Mouse (Mus musculus): ENCODE measurements around the gene Josd2. TPM values are rescaled to one million over a fixed set of nuclear protein-coding genes. Genes with fewer than 3 reads are reported as not detected.

The Josd2 gene
- polyA plus RNA-seq (2016; fragmentation: Nextera tagmentation; extraction: Ambion mirVana): 72.6 and 73.3 TPM in 2 replicates

GRCm38 (mm10) chr7:44467811-44468411 lies at the start of gene Josd2:
Gene Josd2 (plus strand): TSS chr7:44467980.
- under 1% methylated on average over 42 of the region's 42 CpGs for WGBS
- H3K4me1 ChIP-seq: peaks cover 49% of the 10 kb centered on the region
- H3K27me3 ChIP-seq (ENCODE audit: low read depth, poor library complexity, severe bottlenecking): peaks cover 40% of the 10 kb centered on the region

GRCm38 (mm10) chr7:44427666-44428065 lies 40.1 kb upstream of the Josd2 start:
- no peak overlapping the region; the same call in 1 of the 2 replicates for H3K27ac ChIP-seq
- no peaks in the 10 kb centered on the region for H3K9me3 ChIP-seq (replicated peaks)
- no peak for DNase-seq (ENCODE audit: low spot score)
- H3K36me3 ChIP-seq: no peaks in the 10 kb centered on the region
- H3K4me3 ChIP-seq: peak overlapping the region; percentile 72
- peaks cover 29% of the 10 kb centered on the region for H3K4me1 ChIP-seq
- H3K27me3 ChIP-seq (ENCODE audit: low read depth, poor library complexity, severe bottlenecking): peaks cover 71% of the 10 kb centered on the region
- 5% methylated on average over 8 of the region's 8 CpGs for WGBS

More at GRCm38 (mm10) chr7:44467811-44468411, at the start of gene Josd2:
- no peaks in the 10 kb centered on the region for H3K9me3 ChIP-seq (replicated peaks)
- H3K36me3 ChIP-seq: peaks cover 4% of the 10 kb centered on the region
- H3K4me3 ChIP-seq: peak within 1 kb of the TSS; percentile 80
- DNase-seq (ENCODE audit: low spot score): peak; percentile 90
- peak within 1 kb of the TSS; percentile 86 for H3K27ac ChIP-seq

GRCm38 (mm10) chr7:44428171-44428950 lies 39.4 kb upstream of the Josd2 start:
- Histone ChIP-seq H3K9me3 (replicated peaks) (no peaks in the 10 kb centered on the region), H3K4me1 (peaks cover 30% of the 10 kb centered on the region), H3K4me3 (peak overlapping the region; percentile 72), H3K27ac (peak overlapping the region; percentile 78), H3K27me3 (ENCODE audit: low read depth, poor library complexity, severe bottlenecking) (peaks cover 75% of the 10 kb centered on the region), H3K36me3 (no peaks in the 10 kb centered on the region)
- DNase-seq (ENCODE audit: low spot score): peak; percentile 66
- WGBS: 2% methylated on average over 17 of the region's 38 CpGs

- H3K27me3 ChIP-seq (ENCODE audit: low read depth, poor library complexity, severe bottlenecking): peaks cover 81% of the 10 kb centered on the region
- peak within 1 kb of the TSS; percentile 78 for H3K27ac ChIP-seq
- H3K4me3 ChIP-seq: peak within 1 kb of the TSS; percentile 72
- WGBS: under 1% methylated on average over 51 of the region's 69 CpGs
- peaks cover 31% of the 10 kb centered on the region for H3K4me1 ChIP-seq
- H3K36me3 ChIP-seq: no peaks in the 10 kb centered on the region
- DNase-seq (ENCODE audit: low spot score): peak; percentile 76
- no peaks in the 10 kb centered on the region for H3K9me3 ChIP-seq (replicated peaks)
Observed at GRCm38 (mm10) chr7:44428968-44429521, 38.7 kb upstream of the Josd2 start, which contains the start of gene Lrrc4b. Gene Lrrc4b (plus strand): TSS chr7:44429018.

GRCm38 (mm10) chr7:44429534-44430488 lies 38.0 kb upstream of the Josd2 start:
- WGBS: 1% methylated on average over 32 of the region's 32 CpGs
- Histone ChIP-seq H3K36me3 (no peaks in the 10 kb centered on the region), H3K4me1 (peaks cover 31% of the 10 kb centered on the region), H3K27ac (peak overlapping the region; percentile 78; the same call in 1 of the 2 replicates), H3K27me3 (ENCODE audit: low read depth, poor library complexity, severe bottlenecking) (peaks cover 88% of the 10 kb centered on the region), H3K9me3 (replicated peaks) (no peaks in the 10 kb centered on the region), H3K4me3 (peak overlapping the region; percentile 72)
- DNase-seq (ENCODE audit: low spot score): peak; percentile 43

- peaks cover 95% of the 10 kb centered on the region for H3K27me3 ChIP-seq (ENCODE audit: low read depth, poor library complexity, severe bottlenecking)
- no peak for DNase-seq (ENCODE audit: low spot score)
- H3K36me3 ChIP-seq: no peaks in the 10 kb centered on the region
- 73% methylated on average over 6 of the region's 6 CpGs for WGBS
- no peaks in the 10 kb centered on the region for H3K9me3 ChIP-seq (replicated peaks)
- H3K4me3 ChIP-seq: no peak overlapping the region
- no peak overlapping the region for H3K27ac ChIP-seq
- H3K4me1 ChIP-seq: peaks cover 28% of the 10 kb centered on the region
Observed at GRCm38 (mm10) chr7:44432550-44432949, 35.2 kb upstream of the Josd2 start.

GRCm38 (mm10) chr7:44433371-44433770 lies 34.4 kb upstream of the Josd2 start:
- Histone ChIP-seq H3K27ac (no peak overlapping the region), H3K27me3 (ENCODE audit: low read depth, poor library complexity, severe bottlenecking) (peaks cover 95% of the 10 kb centered on the region), H3K4me3 (no peak overlapping the region), H3K4me1 (peaks cover 20% of the 10 kb centered on the region), H3K36me3 (no peaks in the 10 kb centered on the region), H3K9me3 (replicated peaks) (no peaks in the 10 kb centered on the region)
- DNase-seq (ENCODE audit: low spot score): peak; percentile 42
- 4% methylated on average over 7 of the region's 7 CpGs for WGBS

GRCm38 (mm10) chr7:44434089-44434488 lies 33.7 kb upstream of the Josd2 start:
- Histone ChIP-seq H3K4me3 (no peak overlapping the region), H3K36me3 (no peaks in the 10 kb centered on the region), H3K27me3 (ENCODE audit: low read depth, poor library complexity, severe bottlenecking) (peaks cover 96% of the 10 kb centered on the region), H3K9me3 (replicated peaks) (no peaks in the 10 kb centered on the region), H3K4me1 (peaks cover 15% of the 10 kb centered on the region), H3K27ac (no peak overlapping the region)
- no peak for DNase-seq (ENCODE audit: low spot score)
- WGBS: 70% methylated on average over 9 of the region's 9 CpGs

- Histone ChIP-seq H3K27me3 (ENCODE audit: low read depth, poor library complexity, severe bottlenecking) (peaks cover 96% of the 10 kb centered on the region), H3K4me1 (0 out of 2 replicates have a peak, but pooled peaks cover 2% of the 10 kb centered on the region)
- 70% methylated on average over 5 of the region's 5 CpGs for WGBS
Observed at GRCm38 (mm10) chr7:44435796-44436195, 32.0 kb upstream of the Josd2 start.

GRCm38 (mm10) chr7:44436267-44436666 lies 31.5 kb upstream of the Josd2 start:
- H3K4me1 ChIP-seq: 0 out of 2 replicates have a peak, but pooled peaks cover 2% of the 10 kb centered on the region

More at GRCm38 (mm10) chr7:44435796-44436195, 32.0 kb upstream of the Josd2 start:
- no peaks in the 10 kb centered on the region for H3K36me3 ChIP-seq
- no peak for DNase-seq (ENCODE audit: low spot score)
- H3K9me3 ChIP-seq (replicated peaks): no peaks in the 10 kb centered on the region
- no peak overlapping the region for H3K4me3 ChIP-seq
- no peak overlapping the region for H3K27ac ChIP-seq

GRCm38 (mm10) chr7:44437188-44437587 lies 30.6 kb upstream of the Josd2 start:
- Histone ChIP-seq H3K9me3 (replicated peaks) (no peaks in the 10 kb centered on the region), H3K27ac (no peak overlapping the region), H3K4me3 (no peak overlapping the region), H3K36me3 (no peaks in the 10 kb centered on the region), H3K27me3 (ENCODE audit: low read depth, poor library complexity, severe bottlenecking) (peaks cover 96% of the 10 kb centered on the region), H3K4me1 (peaks cover 10% of the 10 kb centered on the region)
- WGBS: 88% methylated on average over 1 of the region's 1 CpGs
- DNase-seq (ENCODE audit: low spot score): no peak

More at GRCm38 (mm10) chr7:44436267-44436666, 31.5 kb upstream of the Josd2 start:
- Histone ChIP-seq H3K27ac (no peak overlapping the region), H3K27me3 (ENCODE audit: low read depth, poor library complexity, severe bottlenecking) (peaks cover 96% of the 10 kb centered on the region), H3K4me3 (no peak overlapping the region), H3K9me3 (replicated peaks) (no peaks in the 10 kb centered on the region), H3K36me3 (no peaks in the 10 kb centered on the region)
- 22% methylated on average over 1 of the region's 1 CpGs for WGBS
- DNase-seq (ENCODE audit: low spot score): no peak

- H3K36me3 ChIP-seq: no peaks in the 10 kb centered on the region
- H3K4me1 ChIP-seq: peaks cover 18% of the 10 kb centered on the region
- WGBS: 72% methylated on average over 8 of the region's 8 CpGs
- no peak for DNase-seq (ENCODE audit: low spot score)
- H3K4me3 ChIP-seq: no peak overlapping the region
- peaks cover 97% of the 10 kb centered on the region for H3K27me3 ChIP-seq (ENCODE audit: low read depth, poor library complexity, severe bottlenecking)
- no peaks in the 10 kb centered on the region for H3K9me3 ChIP-seq (replicated peaks)
- no peak overlapping the region for H3K27ac ChIP-seq
Observed at GRCm38 (mm10) chr7:44437933-44438332, 29.8 kb upstream of the Josd2 start.
